Mouse (Mus musculus) kidney, embryonic 14.5 days (tissue): ENCODE results near the gene Cables2. TPM values are rescaled to one million over a fixed set of nuclear protein-coding genes. Genes with fewer than 3 reads are reported as not detected.
"Not testable (repeated sequence)": the region's sequence is repeated elsewhere in the genome, so short reads cannot be mapped to it uniquely, and the experiment has no call there.

Source experiments
- ATAC-seq: fragments of 200-750 bp; cut with Nextera tagmentation; 2 replicates; pipeline ENCODE4 v1.8.0; 2017; ENCODE audit warnings: moderate number of reproducible peaks, mild to moderate bottlenecking, moderate TSS enrichment, moderate library complexity; ENCODE audit not compliant: low FRiP score, low TSS enrichment
- H3K27ac ChIP-seq: fragments of 300-500 bp; sonication (generic); 2 replicates; pipeline ENCODE4 v1.5.1; 2014; ENCODE audit warnings: low read depth, mild to moderate bottlenecking, low read length, moderate library complexity, mixed read lengths
- H3K27me3 ChIP-seq: fragments of 300-500 bp; sonication (generic); 2 replicates; pipeline ENCODE4 v1.6.1; 2014; ENCODE audit warnings: mild to moderate bottlenecking, low read length; ENCODE audit not compliant: control insufficient read depth, insufficient read depth
- H3K36me3 ChIP-seq: fragments of 300-500 bp; sonication (generic); 2 replicates; pipeline ENCODE4 v1.6.1; 2014; ENCODE audit warnings: low read length, mixed read lengths; ENCODE audit not compliant: control insufficient read depth, insufficient read depth
- H3K4me1 ChIP-seq: fragments of 300-500 bp; sonication (generic); 2 replicates; pipeline ENCODE4 v1.6.1; 2014; ENCODE audit warnings: low read length, mixed read lengths; ENCODE audit not compliant: control insufficient read depth, insufficient read depth
- H3K4me2 ChIP-seq: fragments of 300-500 bp; sonication (generic); replicated peaks from 2 replicates; pipeline ENCODE4 v1.6.1; 2014; ENCODE audit warnings: low read depth, mild to moderate bottlenecking, low read length
- H3K4me3 ChIP-seq: fragments of 300-500 bp; sonication (generic); 2 replicates; pipeline ENCODE4 v1.5.1; 2014; ENCODE audit warnings: mild to moderate bottlenecking, low read length
- H3K9ac ChIP-seq: fragments of 300-500 bp; sonication (generic); 2 replicates; pipeline ENCODE4 v1.6.1; 2014; ENCODE audit warnings: low read depth, mild to moderate bottlenecking, low read length, moderate library complexity
- H3K9me3 ChIP-seq: fragments of 300-500 bp; sonication (generic); 2 replicates; pipeline ENCODE4 v1.6.1; 2016; ENCODE audit warnings: low read length; ENCODE audit not compliant: control insufficient read depth
- WGBS: fragments of 180-500 bp; shearing (Covaris S2); extraction: QIAGEN DNeasy Blood & Tissue Kit; methylation state at CpG from one replicate; pipeline ENCODE4 v1.1.7; 2014; 5-methylcytosine and 5-hydroxymethylcytosine counted together
- polyA plus RNA-seq: library from polyadenylated mRNA; unstranded; fragments of >200 nt; fragmentation: Nextera tagmentation; extraction: Ambion mirVana; gene quantifications from 2 replicates; pipeline ENCODE4 v1.2.1, GENCODE M21; 2014

Gene Cables2
- polyA plus RNA-seq, 1 experiment from 2014 or later = 21.1 TPM

GRCm38 (mm10) chr2:180260610-180261480 is 12.5 kb downstream of the Cables2 start:
- WGBS = 57% methylated on average over 8 of the region's 8 CpGs
- Histone ChIP-seq H3K9ac (no peak overlapping the region), H3K4me1 (peaks cover 11% of the 10 kb centered on the region; the same call in 1 of the 2 replicates), H3K27me3 (no peaks in the 10 kb centered on the region), H3K4me2 (no peak overlapping the region), H3K9me3 (no peaks in the 10 kb centered on the region), H3K27ac (no peak overlapping the region), H3K4me3 (no peak overlapping the region), H3K36me3 (peaks cover 58% of the 10 kb centered on the region)
- no peak for ATAC-seq

DNA sequence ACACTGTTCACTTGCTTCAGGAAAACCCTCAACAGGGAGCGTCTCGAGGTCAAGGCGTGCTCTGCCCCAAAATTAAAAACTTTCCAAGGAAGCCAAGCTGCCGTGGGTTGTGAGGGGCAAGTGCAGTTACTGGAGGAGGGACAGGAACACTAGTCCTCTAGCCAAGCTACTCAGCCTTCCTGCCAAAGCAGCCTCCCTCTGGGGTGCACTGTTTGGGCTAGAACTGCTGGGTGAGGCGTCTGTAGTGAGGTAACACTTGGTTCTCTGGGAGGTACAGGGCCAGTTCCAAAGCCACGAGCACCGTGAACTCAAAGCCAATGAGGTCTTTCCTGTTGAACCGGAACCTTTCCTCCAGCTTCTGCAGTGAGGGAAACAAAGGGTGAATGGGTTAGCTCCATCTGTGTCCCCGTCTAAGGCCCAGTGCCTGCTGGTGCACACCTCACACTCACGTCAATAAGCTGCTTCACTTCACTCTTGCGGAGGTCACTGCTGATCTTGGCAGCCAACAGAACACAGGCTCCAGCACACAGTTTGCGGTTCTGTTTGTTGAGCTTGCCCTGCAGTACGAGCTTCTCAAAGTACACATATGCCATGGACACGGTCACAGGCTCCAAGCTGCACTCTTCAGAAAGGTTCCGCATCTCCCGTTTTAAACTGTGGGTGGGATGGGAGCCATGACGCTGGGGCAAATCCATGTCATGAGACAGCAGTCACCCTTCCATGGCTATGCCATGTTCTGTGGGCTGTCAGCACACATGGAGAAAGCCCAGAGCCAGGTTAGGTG is 13.3 kb downstream of the Cables2 start:
- not testable (repeated sequence) for H3K27ac ChIP-seq, ATAC-seq, H3K4me3 ChIP-seq, H3K9me3 ChIP-seq, H3K27me3 ChIP-seq, H3K4me2 ChIP-seq, H3K9ac ChIP-seq
- Histone ChIP-seq H3K4me1 (peaks cover 11% of the 10 kb centered on the region; the same call in 1 of the 2 replicates), H3K36me3 (peaks cover 58% of the 10 kb centered on the region)
- WGBS = 73% methylated on average over 17 of the region's 17 CpGs

- H3K9ac ChIP-seq, H3K27me3 ChIP-seq, H3K4me2 ChIP-seq, H3K4me3 ChIP-seq, H3K27ac ChIP-seq, H3K9me3 ChIP-seq, ATAC-seq: not testable (repeated sequence)
- Histone ChIP-seq H3K4me1 (peaks cover 11% of the 10 kb centered on the region; the same call in 1 of the 2 replicates), H3K36me3 (peaks cover 52% of the 10 kb centered on the region)
- 81% methylated on average over 10 of the region's 10 CpGs for WGBS
Measured at GRCm38 (mm10) chr2:180258951-180259484, 14.3 kb downstream of the Cables2 start.

DNA sequence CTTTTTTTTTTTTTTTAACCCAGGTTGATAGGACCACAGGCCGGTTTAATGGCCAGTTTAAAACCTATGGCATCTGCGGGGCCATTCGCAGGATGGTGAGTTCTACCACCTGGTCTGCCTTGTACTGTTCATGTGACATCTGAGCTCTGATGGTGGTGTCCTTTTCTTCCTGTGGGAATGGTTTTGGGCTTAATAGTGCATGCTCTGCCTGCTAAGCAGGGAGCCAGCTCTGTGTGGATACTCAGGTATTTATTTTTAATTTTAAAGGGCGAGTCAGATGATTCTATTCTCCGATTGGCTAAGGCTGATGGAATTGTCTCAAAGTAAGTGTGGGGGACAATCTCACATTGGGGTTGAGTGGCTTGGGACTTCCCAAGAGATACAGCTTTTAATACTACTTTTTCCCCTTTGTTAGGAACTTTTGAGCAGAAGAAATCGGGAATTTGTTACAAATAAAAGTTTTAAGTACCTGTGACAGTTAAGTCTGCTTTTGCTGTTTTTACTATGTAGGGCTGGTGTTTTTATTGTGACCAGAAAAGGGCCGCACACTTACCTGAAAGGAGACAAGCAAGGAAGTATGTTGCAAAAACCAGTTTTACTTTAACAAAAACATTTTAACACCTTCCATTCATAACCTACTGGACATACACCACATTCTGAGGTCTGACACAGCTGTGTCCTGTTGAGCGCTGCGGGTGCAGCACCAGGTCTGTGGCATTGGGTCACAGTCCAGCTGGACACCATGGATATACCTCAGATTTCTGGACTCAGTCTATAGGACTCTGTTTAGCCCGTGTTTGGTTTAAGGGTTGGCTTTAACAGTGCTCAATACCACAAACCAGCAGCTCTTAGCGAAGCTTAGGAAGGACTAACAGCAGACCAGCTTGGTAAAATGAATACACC is 15.1 kb downstream of the Cables2 start:
- ATAC-seq = no peak
- WGBS = 51% methylated on average over 11 of the region's 11 CpGs
- Histone ChIP-seq H3K4me3 (peak overlapping the region; percentile 92), H3K4me1 (peaks cover 11% of the 10 kb centered on the region; the same call in 1 of the 2 replicates), H3K9me3 (no peaks in the 10 kb centered on the region), H3K4me2 (peak overlapping the region; percentile 83), H3K9ac (peak overlapping the region; percentile 95), H3K27me3 (no peaks in the 10 kb centered on the region), H3K27ac (no peak overlapping the region), H3K36me3 (peaks cover 48% of the 10 kb centered on the region)

GRCm38 (mm10) chr2:180257001-180257521 is 16.2 kb downstream of the Cables2 start, which contains the start of gene Rps21:
TSS of gene Rps21 (plus strand) at chr2:180257377.
- Histone ChIP-seq H3K4me2 (peak within 1 kb of the TSS; percentile 83), H3K4me1 (peaks cover 11% of the 10 kb centered on the region; the same call in 1 of the 2 replicates), H3K9ac (peak within 1 kb of the TSS; percentile 95), H3K4me3 (peak within 1 kb of the TSS; percentile 92), H3K36me3 (peaks cover 37% of the 10 kb centered on the region), H3K27me3 (no peaks in the 10 kb centered on the region), H3K27ac (peak within 1 kb of the TSS; percentile 91), H3K9me3 (no peaks in the 10 kb centered on the region)
- peak; percentile 96 for ATAC-seq
- under 1% methylated on average over 30 of the region's 38 CpGs for WGBS

- H3K4me2 ChIP-seq = peak overlapping the region; percentile 59
- no peaks in the 10 kb centered on the region for H3K27me3 ChIP-seq
- peaks cover 31% of the 10 kb centered on the region for H3K36me3 ChIP-seq
- WGBS = 24% methylated on average over 26 of the region's 26 CpGs
- H3K27ac ChIP-seq = peak overlapping the region; percentile 91
- peak overlapping the region; percentile 54 for H3K9ac ChIP-seq
- peak; percentile 72 for ATAC-seq
- peak overlapping the region; percentile 92 for H3K4me3 ChIP-seq
- H3K4me1 ChIP-seq = peaks cover 11% of the 10 kb centered on the region; the same call in 1 of the 2 replicates
- H3K9me3 ChIP-seq = no peaks in the 10 kb centered on the region
Measured at GRCm38 (mm10) chr2:180256296-180257000, 16.8 kb downstream of the Cables2 start.

DNA sequence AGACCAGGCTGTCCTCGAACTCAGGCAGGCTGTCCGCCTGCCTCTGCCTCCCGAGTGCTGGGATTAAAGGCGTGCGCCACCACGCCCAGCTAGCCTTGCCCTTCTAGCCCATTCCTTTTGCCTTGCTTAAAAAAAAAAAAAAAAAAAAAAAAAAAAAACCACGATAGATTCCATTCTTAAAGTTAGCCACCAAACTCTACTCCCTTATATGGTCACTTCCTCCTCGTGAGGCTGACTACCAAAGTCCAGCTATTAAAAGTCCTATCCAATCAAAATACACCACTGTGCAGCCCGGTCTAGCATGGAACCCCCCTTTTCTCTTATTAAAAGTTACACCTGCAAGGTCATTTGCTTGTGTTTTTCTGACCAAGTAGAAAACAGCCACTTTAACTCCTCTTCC is 17.6 kb downstream of the Cables2 start:
- peak overlapping the region; percentile 59 for H3K4me2 ChIP-seq
- peak overlapping the region; percentile 92; the same call in 1 of the 2 replicates for H3K4me3 ChIP-seq
- H3K4me1 ChIP-seq = peaks cover 11% of the 10 kb centered on the region; the same call in 1 of the 2 replicates
- peaks cover 25% of the 10 kb centered on the region for H3K36me3 ChIP-seq
- 87% methylated on average over 9 of the region's 9 CpGs for WGBS
- no peaks in the 10 kb centered on the region for H3K27me3 ChIP-seq
- ATAC-seq = no peak
- no peak overlapping the region for H3K27ac ChIP-seq
- H3K9ac ChIP-seq = no peak overlapping the region
- H3K9me3 ChIP-seq = no peaks in the 10 kb centered on the region
